Mouse (Mus musculus) hindbrain, embryonic 12.5 days (tissue): Measurements from ENCODE around the gene 1700025G04Rik. TPM values are rescaled to one million over a fixed set of nuclear protein-coding genes. Genes with fewer than 3 reads are reported as not detected.
"Not testable (repeated sequence)": the region's sequence is repeated elsewhere in the genome, so short reads cannot be mapped to it uniquely, and the experiment has no call there.

Source experiments
- ATAC-seq: fragments of 200-750 bp; cut with Nextera tagmentation; 2 replicates; pipeline ENCODE4 v1.8.0; 2017; ENCODE audit warnings: moderate TSS enrichment; ENCODE audit not compliant: low FRiP score
- H3K27ac ChIP-seq: fragments of 300-500 bp; sonication (generic); 2 replicates; pipeline ENCODE4 v1.5.1; 2016; ENCODE audit warnings: mild to moderate bottlenecking
- H3K27me3 ChIP-seq: fragments of 300-500 bp; sonication (generic); 2 replicates; pipeline ENCODE4 v1.6.1; 2016; ENCODE audit warnings: mild to moderate bottlenecking
- H3K36me3 ChIP-seq: fragments of 300-500 bp; sonication (generic); 2 replicates; pipeline ENCODE4 v1.6.1; 2016; ENCODE audit warnings: mild to moderate bottlenecking
- H3K4me1 ChIP-seq: fragments of 300-500 bp; sonication (generic); 2 replicates; pipeline ENCODE4 v1.6.1; 2016
- H3K4me2 ChIP-seq: fragments of 300-500 bp; sonication (generic); replicated peaks from 2 replicates; pipeline ENCODE4 v1.6.1; 2016; ENCODE audit warnings: mild to moderate bottlenecking
- H3K4me3 ChIP-seq: fragments of 300-500 bp; sonication (generic); 2 replicates; pipeline ENCODE4 v1.5.1; 2016; ENCODE audit warnings: mild to moderate bottlenecking
- H3K9ac ChIP-seq: fragments of 300-500 bp; sonication (generic); 2 replicates; pipeline ENCODE4 v1.6.1; 2016; ENCODE audit warnings: mild to moderate bottlenecking, moderate library complexity
- H3K9me3 ChIP-seq: fragments of 300-500 bp; sonication (generic); replicated peaks from 2 replicates; pipeline ENCODE4 v1.6.1; 2016; ENCODE audit warnings: mild to moderate bottlenecking
- WGBS: fragments of 180-500 bp; shearing (Covaris S2); methylation state at CpG from one replicate; pipeline ENCODE4 v1.1.7; 2016; 5-methylcytosine and 5-hydroxymethylcytosine counted together
- polyA plus RNA-seq: library from polyadenylated mRNA; unstranded; fragments of >200 nt; fragmentation: Nextera tagmentation; extraction: Ambion mirVana; gene quantifications from 2 replicates; pipeline ENCODE4 v1.2.1, GENCODE M21; 2016

The 1700025G04Rik gene
- polyA plus RNA-seq, 1 experiment from 2014 or later: 51.0 TPM

DNA sequence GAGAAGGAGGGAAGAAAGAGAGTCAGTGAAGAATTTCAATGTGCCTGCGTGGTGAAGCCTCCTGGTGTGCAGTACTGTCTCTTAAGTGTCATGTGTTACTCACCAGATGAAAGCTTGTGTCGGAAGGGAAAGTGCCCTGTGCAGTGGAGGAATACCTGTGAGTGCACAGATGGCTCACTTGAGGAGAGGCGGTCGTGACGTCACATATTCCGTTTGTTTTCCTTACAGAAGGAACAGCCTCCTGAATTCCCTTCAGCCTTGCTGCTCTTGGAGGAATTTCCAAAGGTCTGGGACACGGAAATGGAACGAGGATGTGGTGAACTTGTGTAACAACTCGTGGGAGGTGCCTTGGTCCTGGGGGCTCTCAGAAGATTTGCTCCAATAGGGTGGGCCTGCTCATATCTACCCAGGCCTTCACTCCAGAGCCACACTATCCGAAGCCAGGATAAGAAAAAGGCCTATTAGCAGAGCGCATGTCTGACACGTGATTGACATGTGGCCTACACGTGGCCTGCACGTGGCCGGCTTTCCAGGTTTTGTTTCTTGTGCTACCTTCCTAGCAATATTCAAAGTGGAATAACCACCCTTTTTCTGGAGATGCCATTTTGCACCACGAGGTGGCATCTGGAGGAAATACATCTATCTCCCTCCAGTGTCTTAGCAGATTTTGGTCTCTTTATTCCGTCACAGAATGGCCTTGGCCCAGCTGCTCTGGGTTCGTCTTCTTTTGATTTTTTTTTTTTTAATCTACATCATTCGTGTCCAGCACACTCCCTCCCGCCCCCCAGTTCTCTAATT lies 238.7 kb downstream of the 1700025G04Rik start:
- no peak overlapping the region for H3K4me2 ChIP-seq
- no peak overlapping the region for H3K9ac ChIP-seq
- H3K27me3 ChIP-seq: no peaks in the 10 kb centered on the region
- 82% methylated on average over 20 of the region's 20 CpGs for WGBS
- ATAC-seq: no peak
- peaks cover 3% of the 10 kb centered on the region for H3K4me1 ChIP-seq
- H3K27ac ChIP-seq: no peak overlapping the region
- no peaks in the 10 kb centered on the region for H3K9me3 ChIP-seq
- H3K4me3 ChIP-seq: no peak overlapping the region
- H3K36me3 ChIP-seq: no peaks in the 10 kb centered on the region

DNA sequence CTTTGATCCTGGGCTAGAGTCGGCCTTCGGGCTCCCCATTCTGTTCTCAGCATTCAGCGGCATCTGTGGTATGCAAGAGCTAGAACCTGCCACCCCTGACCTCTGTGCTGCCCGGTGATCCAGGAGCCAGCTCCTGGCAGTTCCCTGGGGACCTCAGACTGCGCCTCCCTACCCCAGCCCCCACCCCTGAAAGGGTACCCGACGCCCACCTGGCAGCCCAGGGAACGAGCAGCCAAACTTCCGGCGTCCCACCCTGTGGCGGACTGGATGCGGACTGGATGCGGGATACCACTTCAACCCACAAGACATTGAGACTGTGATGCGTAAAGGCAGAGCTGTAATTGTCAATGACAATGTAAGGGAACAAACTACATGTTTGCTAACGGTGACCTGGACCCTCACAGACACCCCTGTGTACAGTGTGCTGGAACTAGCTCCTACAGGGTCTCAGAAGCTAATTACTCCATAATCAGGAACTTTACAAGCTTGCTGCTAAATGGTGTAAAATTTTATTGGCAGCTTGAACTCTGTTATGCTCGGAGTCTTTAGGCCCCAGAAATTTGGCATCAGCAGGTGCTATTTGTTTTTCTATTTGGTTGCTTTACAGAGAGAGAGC lies 239.8 kb downstream of the 1700025G04Rik start:
- Histone ChIP-seq H3K27me3 (no peaks in the 10 kb centered on the region), H3K9me3 (no peaks in the 10 kb centered on the region), H3K36me3 (no peaks in the 10 kb centered on the region), H3K4me2 (no peak overlapping the region), H3K4me3 (no peak overlapping the region), H3K27ac (no peak overlapping the region), H3K4me1 (peaks cover 9% of the 10 kb centered on the region), H3K9ac (no peak overlapping the region)
- ATAC-seq: no peak
- WGBS: 79% methylated on average over 16 of the region's 16 CpGs

DNA sequence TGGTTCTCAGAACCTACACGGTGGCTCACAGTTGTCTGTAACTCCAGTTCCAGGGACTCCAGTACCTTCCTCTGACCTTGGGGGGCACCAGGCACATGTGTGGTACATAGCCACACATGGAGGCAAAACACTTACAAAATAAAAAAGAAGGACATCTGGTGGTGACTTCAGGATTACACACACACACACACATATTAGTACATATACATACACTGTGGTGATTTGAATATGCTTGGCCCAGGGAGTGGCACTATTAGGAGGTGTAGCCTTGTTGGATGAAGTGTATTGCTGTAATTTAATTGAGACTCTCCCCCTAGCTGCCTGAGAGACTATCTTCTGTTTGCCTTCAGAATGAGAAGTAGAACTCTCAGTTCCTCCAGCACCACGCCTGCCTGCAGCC lies 241.6 kb downstream of the 1700025G04Rik start:
- Histone ChIP-seq H3K27ac (no peak overlapping the region), H3K9me3 (no peaks in the 10 kb centered on the region), H3K36me3 (no peaks in the 10 kb centered on the region), H3K27me3 (no peaks in the 10 kb centered on the region), H3K4me3 (no peak overlapping the region), H3K4me2 (no peak overlapping the region), H3K9ac (no peak overlapping the region), H3K4me1 (peaks cover 9% of the 10 kb centered on the region)
- 92% methylated on average over 2 of the region's 2 CpGs for WGBS
- ATAC-seq: no peak

DNA sequence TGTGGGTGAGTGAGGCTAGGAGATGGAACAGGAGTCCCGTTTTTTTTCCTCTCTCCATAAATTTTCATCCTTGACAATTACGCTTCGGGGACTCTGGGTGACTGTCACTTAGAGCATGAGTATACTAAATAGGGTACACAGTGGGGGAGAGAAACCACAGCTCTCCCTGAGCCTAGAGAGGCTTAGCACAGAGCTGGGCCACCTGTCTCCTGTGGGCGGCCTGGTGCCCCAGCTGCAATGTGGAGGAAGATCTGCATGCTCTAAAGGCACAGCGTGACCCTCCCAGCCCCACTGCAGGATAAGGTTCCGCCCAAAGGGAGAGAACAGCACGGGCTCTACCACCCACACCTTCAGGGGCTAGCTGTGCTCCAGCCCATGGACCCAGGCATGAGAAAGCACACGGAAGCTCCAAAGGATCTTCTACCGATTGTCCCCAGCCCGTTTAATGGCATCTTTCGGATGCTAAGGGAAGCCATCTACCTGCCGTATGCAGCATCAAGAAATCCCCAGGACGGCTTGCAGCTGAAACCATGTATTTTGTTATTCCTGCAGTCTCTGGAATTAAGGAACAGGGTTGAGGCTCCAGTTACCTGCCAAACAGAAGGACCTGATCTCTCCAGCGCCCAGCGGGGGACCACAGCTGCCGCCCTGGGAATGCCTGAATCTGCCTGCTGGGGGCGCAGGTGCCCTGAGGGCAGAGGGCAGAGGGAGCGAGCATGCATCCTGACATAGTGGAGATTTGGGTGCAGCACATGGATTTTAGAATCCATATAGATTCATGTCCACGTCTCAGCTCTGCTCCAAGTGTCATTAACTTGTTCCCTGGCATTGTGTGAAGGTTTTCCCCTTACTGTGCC lies 243.8 kb downstream of the 1700025G04Rik start:
- Histone ChIP-seq H3K27ac (no peak overlapping the region), H3K9me3 (no peaks in the 10 kb centered on the region), H3K4me2 (no peak overlapping the region), H3K4me1 (peaks cover 9% of the 10 kb centered on the region), H3K36me3 (no peaks in the 10 kb centered on the region), H3K27me3 (no peaks in the 10 kb centered on the region), H3K4me3 (no peak overlapping the region), H3K9ac (no peak overlapping the region)
- no peak for ATAC-seq
- 57% methylated on average over 19 of the region's 19 CpGs for WGBS

DNA sequence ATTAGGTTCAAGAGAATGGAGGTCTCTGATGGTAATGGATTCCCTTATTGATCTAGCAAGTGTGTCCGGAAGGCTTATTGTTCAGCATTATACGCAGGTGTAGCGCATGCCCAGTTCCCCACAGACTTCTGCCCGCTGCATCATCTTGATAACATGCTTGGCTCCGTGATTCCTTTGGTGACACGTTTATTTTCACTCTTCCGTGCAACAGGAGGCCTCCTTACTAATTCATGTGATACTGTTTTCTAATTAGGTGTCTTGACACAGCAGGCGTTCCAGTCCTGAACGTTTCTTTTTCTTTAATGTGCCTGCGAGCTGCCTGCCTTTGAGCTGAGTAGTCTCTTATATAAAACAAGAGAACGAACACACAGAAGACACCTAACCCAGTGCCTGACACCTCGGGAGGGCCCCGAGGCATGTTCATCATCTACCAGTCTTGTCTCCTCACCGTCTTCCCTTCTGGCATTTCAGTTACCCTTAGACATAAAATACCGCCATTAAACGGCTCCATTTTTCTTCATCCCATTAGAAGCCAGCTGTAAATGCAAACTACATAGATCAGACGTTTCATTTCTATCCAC lies 244.6 kb downstream of the 1700025G04Rik start:
- H3K27ac ChIP-seq: no peak overlapping the region
- H3K36me3 ChIP-seq: no peaks in the 10 kb centered on the region
- H3K4me2 ChIP-seq: no peak overlapping the region
- ATAC-seq: no peak
- no peaks in the 10 kb centered on the region for H3K9me3 ChIP-seq
- no peak overlapping the region for H3K9ac ChIP-seq
- no peak overlapping the region for H3K4me3 ChIP-seq
- no peaks in the 10 kb centered on the region for H3K27me3 ChIP-seq
- H3K4me1 ChIP-seq: peaks cover 9% of the 10 kb centered on the region
- 73% methylated on average over 17 of the region's 17 CpGs for WGBS

DNA sequence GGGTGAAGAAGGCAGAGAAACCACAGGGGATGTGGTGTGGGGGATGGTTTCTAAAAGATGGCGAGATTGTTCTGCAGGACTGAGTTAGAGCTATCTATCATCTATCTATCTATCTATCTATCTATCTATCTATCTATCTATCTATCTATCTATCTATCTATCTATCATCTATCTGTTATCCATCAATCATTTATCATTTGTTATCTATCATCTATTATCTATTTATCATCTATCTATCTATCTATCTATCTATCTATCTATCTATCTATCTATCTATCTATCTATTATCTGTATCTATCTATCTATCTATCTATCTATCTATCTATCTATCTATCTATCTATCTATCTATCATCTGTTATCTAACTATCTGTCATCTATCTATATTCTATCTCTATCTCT lies 249.6 kb downstream of the 1700025G04Rik start:
- not testable (repeated sequence) for H3K27me3 ChIP-seq, H3K4me2 ChIP-seq, H3K4me1 ChIP-seq, H3K9me3 ChIP-seq, H3K36me3 ChIP-seq, ATAC-seq, H3K4me3 ChIP-seq, H3K9ac ChIP-seq, H3K27ac ChIP-seq
- WGBS: 90% methylated on average over 1 of the region's 1 CpGs

DNA sequence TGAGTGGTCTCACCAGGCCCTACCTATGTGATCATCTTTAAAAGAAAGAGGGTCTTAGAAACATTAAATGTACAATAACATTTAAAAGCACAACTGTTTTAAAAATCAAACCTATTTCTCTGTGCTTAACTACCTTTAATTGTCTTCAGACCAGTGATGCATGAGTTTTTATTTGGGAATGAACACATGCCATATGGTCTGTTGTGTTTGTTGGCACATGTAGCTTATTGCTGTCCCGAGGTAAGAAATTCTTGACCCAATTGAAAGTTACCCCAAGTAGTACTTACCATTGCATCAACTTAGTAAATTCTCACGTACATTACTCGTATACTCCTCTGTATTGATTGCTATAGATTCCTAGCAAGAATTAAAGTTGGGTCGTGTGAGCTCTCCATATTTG lies 254.7 kb downstream of the 1700025G04Rik start:
- 95% methylated on average over 4 of the region's 4 CpGs for WGBS
- ATAC-seq: no peak
- H3K9me3 ChIP-seq: peaks cover 14% of the 10 kb centered on the region
- no peak overlapping the region for H3K9ac ChIP-seq
- no peak overlapping the region for H3K4me3 ChIP-seq
- no peaks in the 10 kb centered on the region for H3K4me1 ChIP-seq
- H3K27ac ChIP-seq: no peak overlapping the region
- H3K36me3 ChIP-seq: no peaks in the 10 kb centered on the region
- no peaks in the 10 kb centered on the region for H3K27me3 ChIP-seq
- H3K4me2 ChIP-seq: no peak overlapping the region

DNA sequence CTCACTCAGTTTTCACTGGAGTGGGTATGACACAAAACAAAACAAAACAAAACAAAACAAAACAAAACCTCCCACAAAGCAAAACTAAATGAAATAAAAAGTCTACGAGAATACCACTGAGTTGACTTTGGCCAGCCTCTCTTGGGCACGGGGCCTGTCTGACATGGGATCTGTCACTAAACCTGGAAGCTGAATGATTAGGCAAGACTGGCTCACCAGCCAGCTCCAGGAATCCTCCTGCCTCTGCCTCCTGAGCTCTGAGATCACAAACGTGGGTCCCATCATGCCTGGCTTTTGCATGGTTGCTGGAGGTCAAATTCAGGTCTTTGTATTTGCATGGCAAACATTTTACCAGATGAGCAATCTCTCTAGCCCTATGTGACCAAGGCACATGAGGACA lies 258.1 kb downstream of the 1700025G04Rik start:
- no peak overlapping the region for H3K9ac ChIP-seq
- no peak overlapping the region for H3K4me2 ChIP-seq
- H3K27me3 ChIP-seq: no peaks in the 10 kb centered on the region
- 81% methylated on average over 3 of the region's 3 CpGs for WGBS
- no peak overlapping the region for H3K27ac ChIP-seq
- peaks cover 16% of the 10 kb centered on the region for H3K9me3 ChIP-seq
- no peak for ATAC-seq
- H3K4me1 ChIP-seq: no peaks in the 10 kb centered on the region
- no peak overlapping the region for H3K4me3 ChIP-seq
- no peaks in the 10 kb centered on the region for H3K36me3 ChIP-seq

DNA sequence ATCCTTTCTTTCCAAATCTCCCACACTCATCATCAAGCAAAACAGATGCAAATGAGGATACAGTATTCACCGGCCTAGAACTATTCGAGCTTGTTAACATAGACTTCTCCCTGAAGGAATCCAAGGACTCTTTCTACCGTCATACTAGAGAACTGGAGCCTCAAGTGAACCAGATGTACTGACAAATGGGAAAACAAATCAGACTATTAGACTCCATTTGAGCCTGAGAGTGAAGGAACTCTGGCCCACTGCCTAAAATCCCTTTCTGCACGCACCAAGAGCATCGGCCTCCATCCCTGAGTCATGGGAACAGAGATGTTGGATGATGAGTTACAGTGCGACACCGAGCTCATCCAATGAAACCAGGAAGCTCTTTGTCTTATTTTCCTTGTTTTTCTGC lies 264.9 kb downstream of the 1700025G04Rik start:
- H3K36me3 ChIP-seq: no peaks in the 10 kb centered on the region
- no peak overlapping the region for H3K27ac ChIP-seq
- no peak overlapping the region for H3K4me2 ChIP-seq
- 86% methylated on average over 7 of the region's 7 CpGs for WGBS
- H3K27me3 ChIP-seq: no peaks in the 10 kb centered on the region
- H3K4me3 ChIP-seq: no peak overlapping the region
- no peaks in the 10 kb centered on the region for H3K9me3 ChIP-seq
- no peak for ATAC-seq
- no peak overlapping the region for H3K9ac ChIP-seq
- H3K4me1 ChIP-seq: no peaks in the 10 kb centered on the region

DNA sequence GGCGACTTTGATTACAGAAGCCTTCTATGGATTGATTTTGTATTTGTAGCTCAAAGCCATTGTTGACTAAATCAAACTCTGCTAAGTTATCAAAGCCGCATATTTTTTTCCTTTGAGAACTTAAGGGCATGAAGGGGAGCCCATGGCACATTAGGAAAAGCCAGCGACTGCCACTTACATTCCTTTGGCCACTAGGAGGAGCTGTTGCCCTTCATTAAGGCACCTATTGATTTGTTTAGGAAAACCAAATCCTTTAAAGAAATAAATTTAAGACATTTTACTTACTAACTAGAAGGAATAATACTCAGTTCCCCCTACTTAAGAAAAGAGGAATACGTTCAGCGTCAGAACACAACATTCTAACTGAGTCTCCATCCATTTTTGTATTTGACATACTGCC lies 269.5 kb downstream of the 1700025G04Rik start:
- peaks cover 17% of the 10 kb centered on the region for H3K36me3 ChIP-seq
- no peak overlapping the region for H3K27ac ChIP-seq
- H3K4me3 ChIP-seq: no peak overlapping the region
- no peaks in the 10 kb centered on the region for H3K4me1 ChIP-seq
- no peaks in the 10 kb centered on the region for H3K9me3 ChIP-seq
- WGBS: 35% methylated on average over 5 of the region's 5 CpGs
- no peaks in the 10 kb centered on the region for H3K27me3 ChIP-seq
- no peak overlapping the region for H3K4me2 ChIP-seq
- no peak overlapping the region for H3K9ac ChIP-seq
- ATAC-seq: no peak

DNA sequence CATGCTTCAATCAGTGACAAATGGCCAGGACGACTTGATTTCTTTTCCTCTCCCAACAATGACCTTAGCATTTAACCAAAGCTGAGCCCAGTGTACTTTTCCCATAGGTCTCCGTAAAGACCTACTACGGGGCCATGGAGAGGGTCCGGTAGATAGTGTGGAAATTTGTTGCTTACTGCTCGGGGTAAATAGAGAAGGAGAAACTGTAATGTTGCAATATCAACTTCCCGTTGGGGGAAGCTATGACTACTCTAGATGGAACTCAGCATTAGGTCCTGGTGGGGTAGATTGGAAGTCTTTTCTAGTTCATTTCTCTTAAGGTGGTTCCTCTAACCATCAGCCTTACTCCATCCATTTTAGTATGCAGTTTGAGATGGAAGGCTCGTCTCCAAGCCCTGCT lies 270.7 kb downstream of the 1700025G04Rik start:
- Histone ChIP-seq H3K4me1 (no peaks in the 10 kb centered on the region), H3K9ac (no peak overlapping the region), H3K4me3 (no peak overlapping the region), H3K36me3 (peaks cover 17% of the 10 kb centered on the region), H3K27ac (no peak overlapping the region), H3K9me3 (no peaks in the 10 kb centered on the region), H3K27me3 (no peaks in the 10 kb centered on the region), H3K4me2 (no peak overlapping the region)
- WGBS: 90% methylated on average over 7 of the region's 7 CpGs
- no peak for ATAC-seq

DNA sequence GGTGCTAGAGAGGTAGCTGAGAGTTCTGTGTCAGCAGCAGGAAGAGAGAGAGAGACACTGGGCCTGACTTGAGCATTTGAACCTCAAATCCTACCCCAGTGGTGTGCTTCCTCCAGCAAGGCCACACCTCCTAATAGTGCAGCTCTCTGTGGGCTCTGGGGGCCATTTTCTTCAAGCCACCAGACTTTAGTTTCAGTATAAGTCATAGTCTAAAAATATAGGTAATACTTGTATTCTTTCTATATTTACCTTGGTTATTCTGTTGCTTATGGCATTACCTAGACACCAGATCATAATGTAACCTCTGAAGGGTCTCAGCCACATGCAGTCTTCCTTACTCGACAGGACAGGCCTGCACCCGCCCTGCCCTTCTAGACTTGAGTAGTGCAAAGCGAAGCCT lies 273.9 kb downstream of the 1700025G04Rik start:
- no peak overlapping the region for H3K4me2 ChIP-seq
- no peak overlapping the region for H3K9ac ChIP-seq
- H3K27me3 ChIP-seq: no peaks in the 10 kb centered on the region
- ATAC-seq: no peak
- H3K4me3 ChIP-seq: no peak overlapping the region
- 94% methylated on average over 3 of the region's 3 CpGs for WGBS
- peaks cover 23% of the 10 kb centered on the region for H3K36me3 ChIP-seq
- no peaks in the 10 kb centered on the region for H3K9me3 ChIP-seq
- no peaks in the 10 kb centered on the region for H3K4me1 ChIP-seq
- H3K27ac ChIP-seq: no peak overlapping the region
